Mouse (Mus musculus): ENCODE measurements at regions not wholly inside any gene's neighbourhood (a gene's known extent, or its start where the extent isn't known, plus 50 kb on each side); places are given as distances from the start of the nearest gene placed in this dataset.
A peak's percentile ranks its signal among the peaks of the same experiment; 100 is the strongest.

DNA sequence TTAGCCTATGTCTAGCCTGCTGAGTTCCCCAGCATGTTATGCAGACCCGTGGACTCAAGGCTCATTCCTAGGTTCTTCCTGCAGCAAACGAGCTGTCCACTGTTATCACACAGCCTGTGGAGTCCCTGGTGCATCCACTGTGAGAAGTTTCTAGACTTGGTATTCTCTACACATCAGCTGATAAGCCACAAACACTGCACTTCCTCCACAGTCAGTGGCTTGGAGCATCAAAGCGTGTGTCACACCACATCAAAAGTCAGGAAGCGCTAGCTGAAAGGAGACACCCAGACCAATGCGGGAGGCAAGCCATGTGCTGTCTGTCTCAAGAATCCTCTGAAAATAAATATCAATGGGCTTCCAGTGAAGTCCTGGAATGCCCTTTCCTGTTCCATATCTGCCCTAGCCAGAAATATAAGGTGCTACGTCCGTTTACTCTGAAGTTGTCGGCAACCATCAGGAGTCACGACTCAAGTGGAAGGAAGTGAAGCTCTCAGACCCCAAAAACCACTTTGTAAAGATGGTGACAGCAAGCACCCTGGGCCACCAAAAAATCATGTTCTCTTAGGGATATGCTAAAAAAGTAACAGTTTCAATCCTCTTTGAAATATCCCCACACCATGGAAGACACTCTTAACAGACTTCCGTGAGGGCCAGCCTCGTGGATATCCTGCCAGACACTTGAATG lies 227.7 kb downstream of the Adgrl2 start:
- 70% methylated on average over 11 of the region's 11 CpGs for WGBS

DNA sequence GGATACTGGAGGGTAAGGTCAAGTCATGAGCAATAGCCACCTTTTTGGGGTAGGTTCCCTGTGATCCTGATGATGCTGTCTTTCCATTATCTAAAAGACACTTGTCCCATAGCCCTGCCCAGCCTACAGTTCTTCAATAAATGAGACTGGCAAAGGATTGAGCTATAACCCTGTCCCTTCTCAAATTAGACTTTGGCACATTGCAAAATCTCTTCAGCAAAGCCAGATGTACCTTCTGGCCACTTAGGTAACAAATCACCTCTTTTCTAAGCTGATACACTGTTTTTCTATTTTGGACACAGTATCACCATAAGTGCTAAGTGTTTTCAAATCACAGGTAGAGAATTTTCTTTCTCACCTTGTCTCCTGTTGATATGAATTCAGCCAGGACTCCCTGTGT lies 228.8 kb downstream of the Adgrl2 start:
- H3K4me2 ChIP-seq (ENCODE audit: low read depth, low read length) = no peak overlapping the region
- H3K36me3 ChIP-seq (ENCODE audit: control insufficient read depth, insufficient read depth, low read length) = no peaks in the 10 kb centered on the region
- H3K4me3 ChIP-seq (ENCODE audit: low read depth, low read length) = no peak overlapping the region
- ATAC-seq (ENCODE audit: low read depth) (no peak), DNase-seq (ENCODE audit: low spot score) (no peak)
- no peaks in the 10 kb centered on the region; the same call in 1 of the 2 replicates for H3K4me1 ChIP-seq (ENCODE audit: control insufficient read depth, insufficient read depth, low read length)
- no peaks in the 10 kb centered on the region for H3K27me3 ChIP-seq (replicated peaks; ENCODE audit: control insufficient read depth, insufficient read depth, low read length)
- no peak overlapping the region for H3K9ac ChIP-seq (ENCODE audit: low read depth, low read length)
- no peaks in the 10 kb centered on the region for H3K9me3 ChIP-seq (ENCODE audit: control insufficient read depth, low read length)
- H3K27ac ChIP-seq (replicated peaks; ENCODE audit: low read depth, low read length) = no peak overlapping the region

More for the DNA sequence above, 227.7 kb downstream of the Adgrl2 start:
- Histone ChIP-seq H3K9me3 (ENCODE audit: control insufficient read depth, low read length) (no peaks in the 10 kb centered on the region), H3K27ac (replicated peaks; ENCODE audit: low read depth, low read length) (no peak overlapping the region), H3K27me3 (replicated peaks; ENCODE audit: control insufficient read depth, insufficient read depth, low read length) (no peaks in the 10 kb centered on the region), H3K4me3 (ENCODE audit: low read depth, low read length) (no peak overlapping the region), H3K4me2 (ENCODE audit: low read depth, low read length) (no peak overlapping the region), H3K9ac (ENCODE audit: low read depth, low read length) (no peak overlapping the region), H3K36me3 (ENCODE audit: control insufficient read depth, insufficient read depth, low read length) (no peaks in the 10 kb centered on the region), H3K4me1 (ENCODE audit: control insufficient read depth, insufficient read depth, low read length) (no peaks in the 10 kb centered on the region; the same call in 1 of the 2 replicates)
- ATAC-seq (ENCODE audit: low read depth) (no peak), DNase-seq (ENCODE audit: low spot score) (no peak)

DNA sequence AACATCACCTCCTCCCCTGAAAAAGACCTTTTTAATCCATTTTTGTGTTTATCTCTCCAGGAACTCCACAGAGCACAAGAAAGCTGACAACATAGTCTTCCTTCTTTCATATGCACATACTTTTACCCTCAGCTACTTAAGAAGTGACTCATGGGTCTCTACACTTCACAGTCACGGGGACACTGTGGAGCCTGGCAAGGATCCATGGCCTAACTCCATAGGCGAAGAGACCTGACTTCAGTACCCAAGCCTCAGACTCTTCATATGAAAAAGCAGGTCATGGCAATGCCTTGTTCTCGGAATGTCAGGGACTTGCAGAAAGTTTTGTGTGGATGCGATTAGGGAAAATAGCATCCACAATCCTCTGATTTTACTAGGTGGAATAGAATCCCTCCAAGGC lies 230.9 kb downstream of the Adgrl2 start:
- 80% methylated on average over 4 of the region's 4 CpGs for WGBS
- no peaks in the 10 kb centered on the region for H3K9me3 ChIP-seq (ENCODE audit: control insufficient read depth, low read length)
- no peak overlapping the region for H3K9ac ChIP-seq (ENCODE audit: low read depth, low read length)
- H3K36me3 ChIP-seq (ENCODE audit: control insufficient read depth, insufficient read depth, low read length) = no peaks in the 10 kb centered on the region
- no peak overlapping the region for H3K4me2 ChIP-seq (ENCODE audit: low read depth, low read length)
- no peaks in the 10 kb centered on the region for H3K27me3 ChIP-seq (replicated peaks; ENCODE audit: control insufficient read depth, insufficient read depth, low read length)
- no peak for ATAC-seq (ENCODE audit: low read depth)
- no peak overlapping the region for H3K27ac ChIP-seq (replicated peaks; ENCODE audit: low read depth, low read length)
- no peak for DNase-seq (ENCODE audit: low spot score)
- H3K4me3 ChIP-seq (ENCODE audit: low read depth, low read length) = no peak overlapping the region
- H3K4me1 ChIP-seq (ENCODE audit: control insufficient read depth, insufficient read depth, low read length) = no peaks in the 10 kb centered on the region

DNA sequence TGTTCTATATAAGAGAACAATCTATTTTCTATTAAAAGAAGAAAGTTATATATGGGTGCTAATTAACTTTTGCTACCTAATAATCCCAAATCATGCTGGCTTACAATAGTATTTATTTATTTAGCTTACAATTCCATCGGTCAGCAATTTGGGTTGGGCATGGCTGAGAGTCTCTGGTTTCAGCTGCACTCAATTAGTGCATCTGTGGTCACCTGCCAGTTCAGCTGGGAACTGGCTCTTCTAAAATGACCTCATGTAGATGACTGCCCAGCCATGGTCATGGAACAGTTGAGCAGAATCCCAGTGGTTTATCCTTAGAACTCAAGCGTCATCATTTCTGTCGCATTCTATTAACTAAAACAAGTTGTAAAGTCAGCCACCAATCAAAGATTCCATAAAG lies 244.1 kb downstream of the Adgrl2 start:
- Histone ChIP-seq H3K9me3 (ENCODE audit: control insufficient read depth, low read length) (0 out of 2 replicates have a peak, but pooled peaks cover 16% of the 10 kb centered on the region), H3K4me3 (ENCODE audit: low read depth, low read length) (no peak overlapping the region), H3K9ac (ENCODE audit: low read depth, low read length) (no peak overlapping the region), H3K36me3 (ENCODE audit: control insufficient read depth, insufficient read depth, low read length) (no peaks in the 10 kb centered on the region), H3K27me3 (replicated peaks; ENCODE audit: control insufficient read depth, insufficient read depth, low read length) (no peaks in the 10 kb centered on the region), H3K4me1 (ENCODE audit: control insufficient read depth, insufficient read depth, low read length) (no peaks in the 10 kb centered on the region), H3K4me2 (ENCODE audit: low read depth, low read length) (no peak overlapping the region), H3K27ac (replicated peaks; ENCODE audit: low read depth, low read length) (no peak overlapping the region)
- ATAC-seq (ENCODE audit: low read depth) (no peak), DNase-seq (ENCODE audit: low spot score) (no peak)
- 72% methylated on average over 3 of the region's 3 CpGs for WGBS

DNA sequence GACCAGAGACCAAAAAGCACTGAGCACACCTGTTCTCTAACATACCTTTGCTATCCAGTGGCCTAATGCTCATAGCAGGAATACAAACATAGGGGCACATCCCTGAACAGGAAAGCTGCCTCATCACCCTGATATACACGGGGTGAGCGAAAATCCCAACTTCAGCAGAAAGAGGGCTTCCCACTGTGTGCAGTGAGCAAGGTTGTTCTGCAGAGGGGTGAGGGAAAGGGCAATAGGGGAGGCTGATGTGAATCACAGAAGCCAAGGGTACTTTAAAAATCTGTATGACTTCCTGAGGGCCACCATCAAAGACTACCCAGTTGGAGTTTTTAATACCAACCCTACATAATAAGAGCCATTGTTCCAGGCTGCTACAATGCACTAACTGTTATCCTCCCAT lies 245.7 kb downstream of the Adgrl2 start:
- ATAC-seq (ENCODE audit: low read depth) (no peak), DNase-seq (ENCODE audit: low spot score) (no peak)
- Histone ChIP-seq H3K4me3 (ENCODE audit: low read depth, low read length) (no peak overlapping the region), H3K27me3 (replicated peaks; ENCODE audit: control insufficient read depth, insufficient read depth, low read length) (no peaks in the 10 kb centered on the region), H3K9ac (ENCODE audit: low read depth, low read length) (no peak overlapping the region), H3K9me3 (ENCODE audit: control insufficient read depth, low read length) (0 out of 2 replicates have a peak, but pooled peaks cover 16% of the 10 kb centered on the region), H3K27ac (replicated peaks; ENCODE audit: low read depth, low read length) (no peak overlapping the region), H3K36me3 (ENCODE audit: control insufficient read depth, insufficient read depth, low read length) (no peaks in the 10 kb centered on the region), H3K4me1 (ENCODE audit: control insufficient read depth, insufficient read depth, low read length) (no peaks in the 10 kb centered on the region), H3K4me2 (ENCODE audit: low read depth, low read length) (no peak overlapping the region)
- 50% methylated on average over 2 of the region's 2 CpGs for WGBS

- WGBS = 30% methylated on average over 13 of the region's 13 CpGs
- Histone ChIP-seq H3K9me3 (ENCODE audit: control insufficient read depth, low read length) (no peaks in the 10 kb centered on the region), H3K27me3 (replicated peaks; ENCODE audit: control insufficient read depth, insufficient read depth, low read length) (no peaks in the 10 kb centered on the region), H3K9ac (ENCODE audit: low read depth, low read length) (no peak overlapping the region), H3K36me3 (ENCODE audit: control insufficient read depth, insufficient read depth, low read length) (no peaks in the 10 kb centered on the region), H3K4me1 (ENCODE audit: control insufficient read depth, insufficient read depth, low read length) (peaks cover 16% of the 10 kb centered on the region), H3K27ac (replicated peaks; ENCODE audit: low read depth, low read length) (peak overlapping the region; percentile 44; the same call in 1 of the 2 replicates), H3K4me2 (ENCODE audit: low read depth, low read length) (peak overlapping the region; percentile 36), H3K4me3 (ENCODE audit: low read depth, low read length) (no peak overlapping the region)
- DNase-seq (ENCODE audit: low spot score) = peak; percentile 46
- ATAC-seq (ENCODE audit: low read depth) = peak; percentile 42; the same call in 1 of the 2 replicates
Measured at GRCm38 (mm10) chr3:148734194-148734749, 256.1 kb downstream of the Adgrl2 start.

DNA sequence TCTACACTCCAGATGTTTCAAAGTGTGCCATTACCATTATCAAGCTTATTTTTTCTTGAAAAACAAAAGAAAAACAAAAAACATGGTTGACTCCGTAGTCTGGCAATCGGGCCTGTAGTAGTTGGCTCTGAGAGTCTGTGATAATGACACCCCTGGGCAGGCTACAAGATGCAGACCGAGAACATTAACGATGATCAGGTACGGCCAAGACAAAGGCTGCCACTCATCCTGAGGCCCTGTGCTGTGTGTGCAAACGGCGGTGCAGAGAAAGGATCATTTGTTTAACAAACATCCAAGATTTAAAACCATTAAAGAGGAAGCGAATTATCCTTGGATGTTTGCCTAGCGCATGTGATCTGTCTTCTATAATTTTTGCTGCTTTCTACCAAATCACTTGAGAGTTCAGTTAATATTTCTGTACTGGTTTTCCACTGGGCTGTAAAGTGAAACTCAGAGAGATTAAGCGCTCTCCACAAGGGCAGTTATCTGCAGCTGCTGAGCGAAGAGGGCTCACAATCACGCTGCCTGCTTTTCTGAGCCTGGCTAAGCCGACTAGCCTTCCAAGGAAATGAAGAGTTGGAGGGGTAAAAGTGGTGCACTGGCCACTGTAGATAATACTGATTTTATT lies 257.0 kb downstream of the Adgrl2 start:
- ATAC-seq (ENCODE audit: low read depth) (peak; percentile 79), DNase-seq (ENCODE audit: low spot score) (peak; percentile 85)
- Histone ChIP-seq H3K4me3 (ENCODE audit: low read depth, low read length) (no peak overlapping the region), H3K27me3 (replicated peaks; ENCODE audit: control insufficient read depth, insufficient read depth, low read length) (no peaks in the 10 kb centered on the region), H3K27ac (replicated peaks; ENCODE audit: low read depth, low read length) (peak overlapping the region; percentile 44; the same call in 1 of the 2 replicates), H3K4me2 (ENCODE audit: low read depth, low read length) (peak overlapping the region; percentile 36), H3K36me3 (ENCODE audit: control insufficient read depth, insufficient read depth, low read length) (no peaks in the 10 kb centered on the region), H3K4me1 (ENCODE audit: control insufficient read depth, insufficient read depth, low read length) (peaks cover 20% of the 10 kb centered on the region), H3K9me3 (ENCODE audit: control insufficient read depth, low read length) (no peaks in the 10 kb centered on the region), H3K9ac (ENCODE audit: low read depth, low read length) (no peak overlapping the region)
- WGBS = 31% methylated on average over 13 of the region's 13 CpGs

GRCm38 (mm10) chr3:148731436-148731835 lies 258.9 kb downstream of the Adgrl2 start:
- Histone ChIP-seq H3K27me3 (replicated peaks; ENCODE audit: control insufficient read depth, insufficient read depth, low read length) (no peaks in the 10 kb centered on the region), H3K27ac (replicated peaks; ENCODE audit: low read depth, low read length) (no peak overlapping the region), H3K9ac (ENCODE audit: low read depth, low read length) (no peak overlapping the region), H3K4me2 (ENCODE audit: low read depth, low read length) (no peak overlapping the region), H3K4me3 (ENCODE audit: low read depth, low read length) (no peak overlapping the region), H3K9me3 (ENCODE audit: control insufficient read depth, low read length) (no peaks in the 10 kb centered on the region), H3K4me1 (ENCODE audit: control insufficient read depth, insufficient read depth, low read length) (peaks cover 24% of the 10 kb centered on the region), H3K36me3 (ENCODE audit: control insufficient read depth, insufficient read depth, low read length) (no peaks in the 10 kb centered on the region)
- 92% methylated on average over 3 of the region's 3 CpGs for WGBS
- DNase-seq (ENCODE audit: low spot score) (no peak), ATAC-seq (ENCODE audit: low read depth) (no peak)

All from embryonic facial prominence, embryonic 14.5 days (tissue).